Mouse (Mus musculus) limb, embryonic 15.5 days (tissue): ENCODE results near the gene Clcnkb. TPM values are rescaled to one million over a fixed set of nuclear protein-coding genes. Genes with fewer than 3 reads are reported as not detected.

ENCODE experiments used
- ATAC-seq: fragments of 200-750 bp; cut with Nextera tagmentation; 2 replicates; pipeline ENCODE4 v1.8.0; 2017; ENCODE audit warnings: low read depth, moderate TSS enrichment; ENCODE audit not compliant: insufficient number of reproducible peaks, low FRiP score, low TSS enrichment
- H3K27ac ChIP-seq: fragments of 300-500 bp; sonication (generic); 2 replicates; pipeline ENCODE4 v1.5.1; 2015; ENCODE audit warnings: moderate library complexity, mild to moderate bottlenecking, inconsistent platforms
- H3K27me3 ChIP-seq: fragments of 300-500 bp; sonication (generic); 2 replicates; pipeline ENCODE4 v1.6.1; 2015; ENCODE audit warnings: inconsistent platforms
- H3K36me3 ChIP-seq: fragments of 300-500 bp; sonication (generic); 2 replicates; pipeline ENCODE4 v1.6.1; 2015; ENCODE audit warnings: inconsistent platforms
- H3K4me1 ChIP-seq: fragments of 300-500 bp; sonication (generic); 2 replicates; pipeline ENCODE4 v1.6.1; 2015; ENCODE audit warnings: inconsistent platforms
- H3K4me2 ChIP-seq: fragments of 300-500 bp; sonication (generic); 2 replicates; pipeline ENCODE4 v1.6.1; 2015; ENCODE audit warnings: mild to moderate bottlenecking, inconsistent platforms
- H3K4me3 ChIP-seq: fragments of 300-500 bp; sonication (generic); 2 replicates; pipeline ENCODE4 v1.5.1; 2015; ENCODE audit warnings: mild to moderate bottlenecking, inconsistent platforms
- H3K9ac ChIP-seq: fragments of 300-500 bp; sonication (generic); 2 replicates; pipeline ENCODE4 v1.6.1; 2015; ENCODE audit warnings: inconsistent platforms
- H3K9me3 ChIP-seq: fragments of 300-500 bp; sonication (generic); 2 replicates; pipeline ENCODE4 v1.6.1; 2016; ENCODE audit warnings: inconsistent platforms
- WGBS: fragments of 180-500 bp; shearing (Covaris S2); methylation state at CpG from one replicate; pipeline ENCODE4 v1.1.7; 2015; 5-methylcytosine and 5-hydroxymethylcytosine counted together
- polyA plus RNA-seq: library from polyadenylated mRNA; unstranded; fragments of >200 nt; fragmentation: Nextera tagmentation; extraction: Ambion mirVana; gene quantifications from 2 replicates; pipeline ENCODE4 v1.2.1, GENCODE M21; 2015

The Clcnkb gene
- polyA plus RNA-seq, 1 experiment from 2014 or later: not detected

- Histone ChIP-seq H3K4me1 (peaks cover 13% of the 10 kb centered on the region), H3K27me3 (no peaks in the 10 kb centered on the region), H3K27ac (no peak overlapping the region), H3K9ac (no peak overlapping the region), H3K4me2 (no peak overlapping the region), H3K4me3 (no peak overlapping the region), H3K36me3 (peaks cover 62% of the 10 kb centered on the region), H3K9me3 (no peaks in the 10 kb centered on the region)
- WGBS: 96% methylated on average over 9 of the region's 9 CpGs
- no peak for ATAC-seq
Observed at GRCm38 (mm10) chr4:141451916-141452450, 36.2 kb upstream of the Clcnkb start.

- WGBS: 84% methylated on average over 2 of the region's 2 CpGs
- H3K27ac ChIP-seq: no peak overlapping the region
- H3K9ac ChIP-seq: no peak overlapping the region
- H3K36me3 ChIP-seq: peaks cover 64% of the 10 kb centered on the region
- peaks cover 18% of the 10 kb centered on the region for H3K4me1 ChIP-seq
- no peaks in the 10 kb centered on the region for H3K27me3 ChIP-seq
- no peak for ATAC-seq
- H3K4me2 ChIP-seq: no peak overlapping the region
- no peaks in the 10 kb centered on the region for H3K9me3 ChIP-seq
- H3K4me3 ChIP-seq: no peak overlapping the region
Observed at GRCm38 (mm10) chr4:141451251-141451650, 35.4 kb upstream of the Clcnkb start.

GRCm38 (mm10) chr4:141446211-141446610 lies 30.4 kb upstream of the Clcnkb start:
- WGBS: 67% methylated on average over 7 of the region's 7 CpGs
- H3K27me3 ChIP-seq: no peaks in the 10 kb centered on the region
- H3K9me3 ChIP-seq: no peaks in the 10 kb centered on the region
- H3K4me1 ChIP-seq: peaks cover 22% of the 10 kb centered on the region
- no peak overlapping the region for H3K9ac ChIP-seq
- no peak overlapping the region for H3K27ac ChIP-seq
- H3K36me3 ChIP-seq: peaks cover 41% of the 10 kb centered on the region
- no peak for ATAC-seq
- H3K4me3 ChIP-seq: no peak overlapping the region
- no peak overlapping the region for H3K4me2 ChIP-seq

GRCm38 (mm10) chr4:141445328-141445720 lies 29.5 kb upstream of the Clcnkb start:
- 9% methylated on average over 14 of the region's 14 CpGs for WGBS
- 0 out of 2 replicates have a peak overlapping the region, but pooled peaks have one; percentile 70 for H3K27ac ChIP-seq
- H3K9ac ChIP-seq: peak overlapping the region; percentile 91
- no peaks in the 10 kb centered on the region for H3K9me3 ChIP-seq
- peak overlapping the region; percentile 86 for H3K4me2 ChIP-seq
- peak overlapping the region; percentile 99 for H3K4me3 ChIP-seq
- peaks cover 22% of the 10 kb centered on the region for H3K4me1 ChIP-seq
- no peaks in the 10 kb centered on the region for H3K27me3 ChIP-seq
- peaks cover 35% of the 10 kb centered on the region for H3K36me3 ChIP-seq
- ATAC-seq: no peak

GRCm38 (mm10) chr4:141444451-141445327 lies 28.9 kb upstream of the Clcnkb start, which contains the start of gene Zbtb17:
TSS of gene Zbtb17 (plus strand) at chr4:141444654.
- under 1% methylated on average over 96 of the region's 102 CpGs for WGBS
- H3K9me3 ChIP-seq: no peaks in the 10 kb centered on the region
- no peaks in the 10 kb centered on the region for H3K27me3 ChIP-seq
- H3K4me2 ChIP-seq: peak within 1 kb of the TSS; percentile 86
- peak within 1 kb of the TSS; percentile 91 for H3K9ac ChIP-seq
- peak within 1 kb of the TSS; percentile 70 for H3K27ac ChIP-seq
- H3K4me1 ChIP-seq: peaks cover 22% of the 10 kb centered on the region
- H3K4me3 ChIP-seq: peak within 1 kb of the TSS; percentile 99
- H3K36me3 ChIP-seq: peaks cover 29% of the 10 kb centered on the region
- ATAC-seq: peak; percentile 86

- Histone ChIP-seq H3K27me3 (no peaks in the 10 kb centered on the region), H3K4me2 (peak overlapping the region; percentile 86), H3K4me3 (peak overlapping the region; percentile 99), H3K27ac (peak overlapping the region; percentile 70; the same call in 1 of the 2 replicates), H3K4me1 (peaks cover 25% of the 10 kb centered on the region), H3K36me3 (peaks cover 20% of the 10 kb centered on the region), H3K9me3 (no peaks in the 10 kb centered on the region), H3K9ac (peak overlapping the region; percentile 91; the same call in 1 of the 2 replicates)
- 52% methylated on average over 11 of the region's 11 CpGs for WGBS
- ATAC-seq: no peak
Observed at GRCm38 (mm10) chr4:141443641-141444429, 28.0 kb upstream of the Clcnkb start.

- Histone ChIP-seq H3K4me1 (peaks cover 17% of the 10 kb centered on the region), H3K27me3 (no peaks in the 10 kb centered on the region), H3K4me2 (no peak overlapping the region), H3K27ac (no peak overlapping the region), H3K4me3 (no peak overlapping the region), H3K36me3 (no peaks in the 10 kb centered on the region), H3K9me3 (no peaks in the 10 kb centered on the region), H3K9ac (no peak overlapping the region)
- no peak for ATAC-seq
Observed at GRCm38 (mm10) chr4:141440877-141441276, 25.1 kb upstream of the Clcnkb start.

GRCm38 (mm10) chr4:141439083-141439803 lies 23.4 kb upstream of the Clcnkb start:
- 74% methylated on average over 12 of the region's 12 CpGs for WGBS
- Histone ChIP-seq H3K4me3 (no peak overlapping the region), H3K9ac (no peak overlapping the region), H3K4me1 (peaks cover 9% of the 10 kb centered on the region), H3K9me3 (no peaks in the 10 kb centered on the region), H3K4me2 (no peak overlapping the region), H3K27ac (no peak overlapping the region), H3K27me3 (no peaks in the 10 kb centered on the region), H3K36me3 (no peaks in the 10 kb centered on the region)
- no peak for ATAC-seq

GRCm38 (mm10) chr4:141435974-141436373 lies 20.2 kb upstream of the Clcnkb start, which contains the start of gene Srarp:
TSS of gene Srarp (minus strand) at chr4:141436105.
- Histone ChIP-seq H3K4me2 (no peak within 1 kb of the TSS), H3K4me1 (0 out of 2 replicates have a peak, but pooled peaks cover 9% of the 10 kb centered on the region), H3K9me3 (no peaks in the 10 kb centered on the region), H3K9ac (no peak within 1 kb of the TSS), H3K27me3 (no peaks in the 10 kb centered on the region), H3K36me3 (no peaks in the 10 kb centered on the region), H3K27ac (no peak within 1 kb of the TSS), H3K4me3 (no peak within 1 kb of the TSS)
- no peak for ATAC-seq
- 80% methylated on average over 1 of the region's 1 CpGs for WGBS

- no peak for ATAC-seq
- Histone ChIP-seq H3K4me2 (no peak overlapping the region), H3K27ac (no peak overlapping the region), H3K9me3 (no peaks in the 10 kb centered on the region), H3K9ac (no peak overlapping the region), H3K36me3 (no peaks in the 10 kb centered on the region), H3K4me1 (0 out of 2 replicates have a peak, but pooled peaks cover 6% of the 10 kb centered on the region), H3K27me3 (no peaks in the 10 kb centered on the region), H3K4me3 (no peak overlapping the region)
- WGBS: 80% methylated on average over 18 of the region's 18 CpGs
Observed at GRCm38 (mm10) chr4:141433191-141433590, 17.4 kb upstream of the Clcnkb start.

GRCm38 (mm10) chr4:141432666-141433065 lies 16.9 kb upstream of the Clcnkb start:
- ATAC-seq: no peak
- 0 out of 2 replicates have a peak, but pooled peaks cover 6% of the 10 kb centered on the region for H3K4me1 ChIP-seq
- WGBS: 49% methylated on average over 14 of the region's 14 CpGs
- H3K27me3 ChIP-seq: no peaks in the 10 kb centered on the region
- no peak overlapping the region for H3K4me3 ChIP-seq
- no peak overlapping the region for H3K9ac ChIP-seq
- no peaks in the 10 kb centered on the region for H3K9me3 ChIP-seq
- no peak overlapping the region for H3K4me2 ChIP-seq
- no peak overlapping the region for H3K27ac ChIP-seq
- no peaks in the 10 kb centered on the region for H3K36me3 ChIP-seq
